Mouse (Mus musculus): Measurements from ENCODE around the gene Gas7.

Gene Gas7

DNA sequence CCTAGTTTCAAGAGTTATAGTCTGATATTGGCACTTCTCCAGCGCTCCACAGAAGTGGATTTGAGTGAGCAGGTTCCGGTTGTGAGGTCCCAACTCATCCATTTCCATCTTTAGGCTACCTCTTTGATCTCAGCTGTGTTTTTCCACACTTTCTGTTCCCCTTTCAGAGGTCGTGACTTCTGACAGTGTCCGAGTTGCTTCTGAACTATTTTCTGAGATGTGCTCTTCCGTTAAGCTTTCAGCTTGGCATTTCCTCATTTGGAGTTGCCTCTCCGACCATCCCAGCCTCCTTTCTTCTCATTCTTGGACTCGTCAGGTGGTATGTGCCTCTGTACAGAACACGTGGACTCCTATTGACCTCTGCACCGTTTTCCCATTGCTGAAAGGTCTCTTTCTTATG lies 123.9 kb downstream of the Gas7 start:
- no peak for DNase-seq

DNA sequence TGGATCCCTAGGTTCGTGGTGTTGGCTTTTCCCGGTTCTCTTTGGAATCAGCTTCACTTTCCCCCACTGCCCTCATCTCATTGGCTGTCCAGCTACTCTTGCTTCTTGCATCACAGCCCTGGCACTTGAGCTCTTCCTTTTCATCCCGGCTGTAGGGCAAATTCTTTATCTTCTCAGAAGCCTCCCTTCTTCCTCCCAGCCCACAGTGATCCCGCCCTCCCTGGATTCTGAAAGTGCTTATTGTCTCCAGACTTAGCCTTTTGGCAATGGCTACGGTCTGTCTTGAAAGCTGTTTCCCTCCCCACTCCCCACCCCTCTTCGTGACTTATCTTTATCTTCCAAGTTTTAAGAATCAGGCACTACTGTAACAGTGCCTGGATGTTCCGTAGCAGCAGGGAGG lies 126.3 kb downstream of the Gas7 start:
- DNase-seq, result no peak

DNA sequence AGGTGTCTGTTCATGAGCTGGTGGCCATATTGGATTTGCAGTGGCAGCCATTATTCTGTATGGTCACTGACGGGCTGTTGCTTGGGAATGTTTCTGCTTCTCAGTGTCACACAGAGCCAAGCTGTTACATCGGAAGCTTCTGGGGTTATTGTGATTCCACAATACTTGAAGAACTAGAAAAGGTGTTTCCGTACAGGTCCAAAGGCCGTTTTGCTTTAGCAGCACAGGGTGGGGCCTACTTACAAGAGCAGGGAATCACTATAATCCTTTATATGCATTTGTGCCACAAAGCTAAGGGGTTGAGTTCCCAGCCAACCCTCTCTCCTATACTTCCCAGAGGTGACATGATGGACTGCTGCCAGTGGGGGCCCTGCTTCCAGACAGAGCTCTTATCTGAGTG lies 127.3 kb downstream of the Gas7 start:
- no peak for DNase-seq

DNA sequence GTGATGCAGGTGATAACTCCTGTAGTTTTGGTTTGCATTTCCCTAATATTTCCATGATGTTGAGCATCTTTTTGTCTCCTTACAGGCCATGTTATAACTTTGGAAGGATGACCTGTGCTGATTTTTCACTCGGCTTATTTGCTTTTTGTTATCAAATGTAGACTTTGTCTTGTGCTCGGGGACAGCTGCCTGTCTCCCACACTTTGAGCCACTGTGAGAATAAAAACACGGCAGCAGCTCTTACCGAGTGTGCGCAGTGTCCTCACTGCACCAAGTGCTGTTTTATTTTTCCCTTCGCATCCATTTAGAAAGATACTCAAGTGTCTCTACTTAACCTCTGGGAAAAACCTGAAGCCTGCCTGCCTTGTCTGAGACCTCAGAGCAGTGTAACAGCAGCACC lies 129.8 kb downstream of the Gas7 start:
- no peak for DNase-seq

DNA sequence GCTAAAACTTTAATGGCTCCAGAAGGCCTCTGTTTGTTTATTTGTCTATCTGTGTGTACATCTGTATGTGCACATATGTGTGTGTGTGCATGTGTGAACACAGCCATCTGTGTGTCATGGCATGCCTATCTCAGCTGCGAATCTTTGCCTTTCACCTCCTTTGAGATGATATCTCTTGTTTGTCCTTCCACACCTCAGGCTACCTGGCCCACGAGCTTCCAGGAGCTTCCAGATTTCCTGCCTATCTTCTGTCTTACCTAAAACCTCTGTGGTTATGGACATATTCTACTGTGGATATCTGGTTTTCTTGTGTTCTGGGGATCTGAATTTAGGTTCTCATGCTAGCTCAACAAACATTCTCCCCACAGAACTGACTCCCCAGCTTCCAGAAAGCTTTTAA lies 130.4 kb downstream of the Gas7 start:
- no peak for DNase-seq

DNA sequence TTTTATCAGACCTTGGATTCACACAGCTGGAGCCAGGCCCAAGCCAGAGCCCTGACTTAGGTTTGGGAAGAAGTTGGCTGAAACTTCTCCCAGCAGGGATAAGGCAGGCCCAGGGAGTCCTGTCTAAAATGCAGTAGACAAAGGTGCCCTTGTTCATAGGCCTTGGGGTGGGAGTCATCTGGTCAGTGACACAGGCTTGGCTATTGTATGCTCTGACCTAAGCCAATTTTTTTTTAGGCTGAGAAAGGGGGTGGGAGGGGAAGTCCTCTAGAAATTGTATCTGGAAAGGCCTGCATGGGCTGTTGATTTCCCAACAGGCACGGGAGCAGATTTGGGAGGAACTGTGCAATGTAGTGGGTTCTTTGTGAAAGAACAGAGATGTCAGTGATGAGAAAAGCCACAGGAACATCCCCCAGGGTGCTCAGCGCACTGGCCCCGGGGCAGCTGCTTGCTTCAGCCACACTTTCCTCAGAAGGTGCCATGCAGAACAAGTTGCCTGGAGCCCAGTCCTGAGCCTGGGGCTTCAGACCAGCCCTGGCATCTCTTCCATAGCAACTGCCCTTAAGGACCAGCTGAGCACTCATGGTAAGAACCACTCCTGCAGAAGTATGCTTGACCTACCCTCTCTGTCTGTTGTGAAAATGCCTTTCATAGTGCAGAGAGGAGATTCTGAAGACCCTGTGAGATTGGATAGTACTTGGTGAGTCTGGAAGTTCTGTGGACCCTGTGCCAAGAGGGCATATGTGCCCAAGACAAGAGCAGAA lies 131.2 kb downstream of the Gas7 start:
- DNase-seq, result no peak

DNA sequence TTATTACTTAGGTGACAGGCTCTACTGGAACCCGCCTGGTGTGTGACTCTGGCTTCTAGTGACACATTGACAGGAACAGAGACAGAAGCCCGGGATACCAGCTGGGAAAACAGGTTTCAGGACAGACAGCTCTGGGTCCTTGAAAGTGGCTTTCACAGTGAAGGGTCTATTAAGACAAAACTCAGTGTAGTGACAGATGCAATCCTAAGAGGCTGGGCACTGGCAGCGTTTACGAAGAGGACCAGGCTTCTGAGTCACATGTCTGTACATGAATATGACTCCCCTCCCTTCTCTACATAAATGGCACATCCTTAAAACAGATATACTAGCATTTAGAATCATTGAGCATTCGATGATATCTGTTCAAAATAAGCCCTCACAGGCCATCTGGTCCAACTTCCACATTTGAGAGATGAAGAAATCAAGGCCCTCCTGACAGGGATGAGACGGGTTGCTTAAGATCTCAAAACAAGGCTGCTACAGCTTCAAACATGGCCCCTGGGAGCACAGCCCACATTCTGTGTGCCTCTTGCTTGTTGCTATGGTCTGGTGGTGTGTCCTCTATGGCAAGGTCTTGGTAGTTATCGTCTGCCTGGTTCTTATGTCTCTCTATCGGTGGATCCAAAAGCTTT lies 133.1 kb downstream of the Gas7 start:
- DNase-seq, result no peak

DNA sequence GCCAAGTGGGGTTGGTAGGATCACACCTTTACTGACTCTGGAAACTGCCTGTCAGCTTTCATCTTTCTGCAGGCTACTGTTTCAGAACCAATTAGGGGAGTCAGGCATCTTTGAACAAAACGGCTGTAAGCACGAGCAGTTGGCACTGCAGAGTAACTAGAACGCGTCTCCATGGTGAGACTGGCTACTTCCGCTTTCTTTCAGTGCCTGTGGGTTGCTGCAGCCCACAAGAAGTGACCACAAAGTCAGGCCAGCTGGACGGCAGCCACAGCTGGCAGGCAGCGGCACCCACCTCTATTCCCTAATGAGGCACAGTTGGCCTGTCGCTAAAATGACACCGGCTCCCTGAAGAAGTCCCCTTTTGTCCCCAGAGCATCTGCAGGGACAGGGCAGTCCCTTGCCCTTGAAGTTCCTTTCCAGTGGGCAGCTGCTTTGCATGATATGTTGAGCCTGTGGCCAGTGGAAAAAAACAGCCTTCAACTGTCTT lies 133.6 kb downstream of the Gas7 start:
- DNase-seq, result no peak

DNA sequence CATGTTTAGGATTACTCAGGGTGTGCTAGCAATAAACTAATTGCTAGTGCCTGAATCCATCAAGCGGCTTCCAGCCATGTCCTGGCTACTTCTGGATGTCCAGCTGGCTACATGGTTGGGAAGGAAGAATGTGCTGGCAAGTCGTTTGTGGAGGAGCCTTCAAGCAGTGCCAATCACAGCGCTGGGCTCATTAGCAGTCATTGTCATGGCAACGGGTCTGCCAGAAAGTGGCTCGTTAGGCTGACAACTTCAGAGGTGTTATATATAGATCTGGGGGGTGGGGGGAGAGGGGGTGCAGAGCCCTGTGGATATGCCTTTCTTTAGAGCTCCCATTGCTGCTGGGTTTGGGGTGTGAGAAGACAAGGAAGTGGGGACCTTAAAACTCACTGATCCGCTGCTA lies 141.0 kb downstream of the Gas7 start:
- no peak for DNase-seq

DNA sequence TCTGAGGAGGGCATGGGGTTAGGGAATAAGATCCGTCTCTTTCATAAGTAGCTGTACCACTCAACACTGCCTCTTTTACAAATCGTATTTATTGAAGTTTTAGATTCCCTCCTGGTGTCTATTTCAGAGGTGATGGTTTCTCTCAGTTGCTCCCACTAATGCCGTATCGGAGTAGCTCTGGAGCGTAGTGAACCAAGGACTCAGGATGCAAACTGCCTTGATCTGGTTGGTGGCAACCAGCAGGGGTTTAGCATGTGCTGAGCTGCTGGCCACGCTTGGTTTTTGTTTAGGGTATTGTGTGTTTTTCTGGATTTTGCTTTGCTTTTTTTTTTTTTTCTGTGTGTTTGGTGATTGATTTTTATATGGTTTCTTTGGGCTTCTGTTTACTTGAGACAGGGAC lies 141.6 kb downstream of the Gas7 start:
- no peak for DNase-seq

DNA sequence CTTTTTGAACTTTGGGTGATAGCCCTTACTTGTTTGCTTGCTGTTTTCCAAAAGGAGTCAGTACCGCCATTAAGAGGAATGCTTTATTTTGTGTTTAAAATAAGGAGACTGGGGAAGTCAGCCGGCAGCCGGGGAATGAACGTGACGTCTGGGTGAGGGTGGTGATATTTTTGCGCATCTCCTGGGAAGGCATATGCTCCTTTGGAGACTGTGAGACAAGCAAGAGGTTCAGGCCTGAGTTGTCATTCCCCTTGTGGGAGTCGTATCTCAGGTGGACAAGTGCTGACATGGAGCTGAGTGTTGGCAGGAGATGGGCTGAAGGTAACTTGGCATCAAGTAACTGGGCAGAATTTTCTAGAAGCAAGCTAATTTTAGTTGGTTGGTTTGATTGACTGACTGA lies 142.2 kb downstream of the Gas7 start:
- DNase-seq, result no peak

DNA sequence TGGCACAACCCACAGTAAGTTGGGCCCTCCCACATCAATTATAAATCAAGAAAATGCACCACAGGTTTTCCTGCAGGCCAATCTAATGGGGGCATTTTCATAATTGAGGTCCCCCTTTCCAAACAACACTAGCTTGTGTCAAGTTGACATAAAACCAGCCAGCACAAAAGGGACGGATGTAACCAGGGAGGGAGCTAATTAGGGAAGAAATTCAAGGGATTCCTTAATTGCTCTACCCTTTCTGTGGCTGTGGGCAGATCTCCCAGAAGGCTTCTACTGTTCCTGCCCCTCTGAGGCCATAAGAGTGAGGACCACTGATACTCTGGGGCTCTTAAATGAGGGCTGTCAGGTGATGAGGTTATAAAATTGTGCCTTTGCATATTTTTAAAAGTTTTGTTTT lies 143.9 kb downstream of the Gas7 start:
- no peak for DNase-seq

DNA sequence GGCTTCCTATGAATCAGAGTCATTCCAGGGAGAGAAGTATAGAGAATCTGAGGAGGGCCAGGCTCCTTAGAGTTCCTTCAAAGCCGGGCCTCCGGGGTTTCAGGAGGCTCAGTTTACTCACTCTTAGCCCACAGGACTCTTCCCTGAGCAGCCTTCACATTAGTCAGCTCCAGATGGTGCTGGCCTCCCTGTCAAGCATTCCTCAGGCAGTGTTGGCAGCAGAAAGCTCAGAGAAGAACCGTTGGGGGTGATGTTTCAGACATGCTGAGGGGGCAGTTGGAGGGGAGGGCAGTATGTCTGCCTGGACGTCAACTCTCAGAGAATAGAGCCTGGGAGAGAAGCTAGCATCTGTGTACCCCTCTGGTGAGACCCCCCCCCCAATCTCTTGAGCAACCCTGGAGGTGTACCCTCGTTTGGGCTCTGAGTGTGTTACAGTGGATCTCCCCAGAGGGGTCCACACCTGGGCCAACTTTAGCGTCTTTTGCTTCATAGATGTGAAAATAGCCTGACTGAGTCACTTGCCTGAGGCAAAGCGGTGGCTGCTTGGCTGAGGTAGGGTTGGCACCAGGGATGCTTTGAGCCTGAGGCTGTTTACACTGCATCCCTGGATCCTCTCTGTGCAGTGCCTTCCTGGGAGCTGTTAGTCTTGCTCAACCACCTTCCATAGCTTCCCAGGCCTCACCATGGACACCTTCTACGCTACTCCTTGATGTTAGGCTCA lies 145.6 kb downstream of the Gas7 start:
- DNase-seq, result no peak

DNA sequence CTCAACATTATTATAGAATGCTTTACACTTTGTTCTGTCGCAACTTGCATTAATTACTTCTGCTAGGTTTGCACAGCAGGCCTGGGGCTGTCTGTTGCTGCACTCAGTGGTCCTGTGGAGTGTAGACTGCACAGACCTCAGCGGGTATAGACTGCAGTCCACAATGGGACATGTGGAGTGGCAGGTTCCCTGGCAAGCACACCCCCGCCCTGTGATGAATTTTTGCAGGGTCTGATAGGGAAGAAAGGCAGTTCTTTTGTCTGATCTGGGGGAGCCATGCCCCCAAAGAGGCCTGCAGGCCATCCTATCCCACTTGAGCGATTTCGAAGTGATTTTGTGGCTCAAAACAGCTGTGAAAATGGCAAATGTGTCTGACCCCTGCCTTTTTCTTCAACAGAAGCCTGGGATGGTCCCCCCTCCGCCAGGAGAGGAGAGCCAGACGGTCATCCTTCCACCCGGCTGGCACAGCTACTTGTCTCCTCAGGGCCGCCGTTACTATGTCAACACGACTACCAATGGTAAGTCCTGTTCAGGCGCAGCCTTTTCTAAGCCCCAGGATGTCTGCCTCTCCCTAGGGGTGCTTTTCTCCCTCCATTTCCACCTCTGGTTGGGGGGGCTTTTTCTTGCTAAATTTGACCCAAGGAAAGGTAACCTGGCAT lies 147.6 kb downstream of the Gas7 start:
- DNase-seq, result no peak

DNA sequence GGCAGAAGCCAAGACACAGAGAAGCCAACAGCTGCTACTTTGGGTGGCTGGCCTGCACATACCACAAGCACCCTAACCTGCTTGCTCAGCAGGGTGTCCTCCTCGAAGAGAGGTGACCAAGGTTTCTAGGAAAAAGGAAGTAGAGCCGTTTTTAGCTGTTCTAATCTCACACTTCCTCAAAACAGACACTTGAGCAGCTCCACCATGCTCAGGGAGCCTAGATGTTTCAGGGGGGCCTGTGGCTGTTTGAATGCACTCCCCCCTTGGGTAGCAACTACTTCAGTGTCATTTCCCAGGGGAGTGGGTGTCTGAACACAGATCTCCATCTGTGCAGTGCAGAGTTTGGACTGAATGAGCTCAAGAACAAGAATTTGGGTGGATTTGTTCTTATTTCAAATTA lies 149.2 kb downstream of the Gas7 start:
- DNase-seq, result no peak

DNA sequence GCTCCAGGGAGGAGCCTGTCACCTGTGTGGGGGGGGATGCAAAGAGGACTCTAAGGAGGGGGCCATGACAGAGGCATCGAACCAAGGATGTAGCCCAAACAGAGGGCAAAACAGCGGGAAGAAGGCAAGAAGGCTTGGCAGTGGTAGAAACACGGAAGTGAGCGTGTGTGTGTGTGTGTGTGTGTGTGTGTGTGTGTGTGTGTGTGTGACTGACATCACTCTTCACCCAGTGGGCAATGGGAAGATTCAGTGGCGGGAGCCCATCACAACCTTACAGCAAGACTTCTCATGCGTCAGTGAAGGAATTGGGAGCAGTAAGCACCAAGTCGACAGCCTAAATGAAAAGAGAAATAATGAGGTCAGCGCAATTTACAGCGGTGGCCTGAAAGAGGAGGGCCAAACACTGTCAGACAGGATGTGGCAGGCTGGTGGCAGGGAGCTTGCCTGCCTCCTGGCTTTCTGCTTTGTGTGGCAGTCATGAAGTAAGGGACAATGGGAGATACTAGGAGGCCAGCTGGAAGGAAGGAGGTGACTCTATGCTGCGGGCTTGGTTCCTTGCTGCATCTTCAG lies 153.0 kb downstream of the Gas7 start:
- DNase-seq, result no peak

DNA sequence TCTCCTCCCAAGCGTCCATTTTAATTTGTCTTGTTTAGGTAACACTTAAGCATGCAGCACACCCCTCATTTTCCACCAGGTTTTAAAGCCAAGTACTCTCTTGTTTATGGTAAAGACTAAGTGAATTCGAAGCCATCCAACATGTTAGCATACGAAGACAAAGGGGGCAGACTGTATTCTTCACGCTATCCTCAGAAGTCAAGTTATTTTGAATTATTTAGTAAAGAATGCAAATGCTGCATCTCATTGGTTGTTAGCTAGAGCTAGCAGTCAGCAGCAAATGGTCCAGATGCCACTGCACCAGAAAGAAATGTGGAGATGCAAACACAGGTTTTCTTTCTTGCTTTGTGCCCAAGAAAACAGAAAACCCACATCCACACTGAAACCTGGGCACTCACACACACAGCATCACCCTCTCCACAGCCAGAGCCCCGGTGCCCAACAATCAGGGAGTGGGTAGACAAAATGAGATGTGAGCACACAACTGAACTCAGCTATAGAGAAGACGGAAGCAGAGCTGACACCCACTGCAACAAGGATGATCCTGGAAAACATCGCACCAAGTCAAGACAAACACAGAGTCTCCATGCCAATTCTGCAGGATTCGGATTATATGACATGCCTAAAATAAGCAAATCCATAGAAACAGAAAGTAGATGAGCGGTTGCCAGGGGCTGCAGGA lies 157.1 kb downstream of the Gas7 start:
- no peak for DNase-seq

DNA sequence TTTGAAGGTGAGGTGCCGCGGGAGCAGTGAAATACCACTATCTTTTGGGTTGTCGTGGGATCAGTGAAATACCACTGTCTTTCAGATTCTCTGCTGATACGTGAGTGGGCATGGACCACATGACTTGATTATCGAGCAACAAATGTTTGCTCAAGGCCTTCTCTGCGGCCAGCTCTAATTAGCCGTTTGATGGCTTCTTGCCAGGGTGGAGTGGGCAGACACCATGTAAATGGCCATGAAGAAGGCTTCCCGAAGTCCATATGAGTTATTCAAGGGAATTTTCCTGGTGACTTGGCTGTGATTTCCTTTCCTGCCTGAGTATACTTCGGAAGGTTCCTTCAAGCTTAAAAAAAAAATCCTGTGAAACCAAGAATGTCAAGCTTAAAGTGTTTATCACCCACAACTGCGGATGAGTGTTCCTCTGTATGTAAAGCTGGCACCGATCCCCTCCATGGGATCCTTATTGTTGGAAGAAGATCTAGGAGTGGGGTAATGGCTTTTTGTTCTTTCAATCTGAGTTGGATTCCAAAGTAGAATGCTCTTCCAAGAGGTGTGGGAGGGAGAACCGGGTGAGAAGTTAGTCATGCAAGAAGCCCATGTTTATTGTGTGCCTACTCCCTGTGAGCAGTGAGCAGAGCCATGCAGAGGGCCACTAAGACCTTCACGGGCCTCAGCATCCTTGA lies 161.5 kb downstream of the Gas7 start:
- no peak for DNase-seq

DNA sequence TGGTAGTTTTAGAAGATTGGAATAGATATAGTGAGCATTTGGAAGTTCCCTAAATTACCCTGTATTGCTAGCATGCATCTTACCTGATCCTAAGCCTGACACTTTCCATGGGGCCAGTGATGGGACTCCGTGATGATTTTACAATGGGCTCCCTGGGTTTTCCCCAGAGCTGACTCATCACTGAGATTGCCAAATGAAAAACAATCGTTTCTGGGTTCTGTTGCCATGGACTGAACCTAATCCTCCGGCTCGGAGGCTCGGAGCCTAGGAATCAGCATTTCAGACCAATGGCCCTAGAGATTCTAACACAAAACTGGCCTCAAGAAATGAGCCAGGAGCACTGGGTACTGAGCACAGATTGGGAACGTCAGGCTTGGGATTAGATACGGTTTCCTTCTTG lies 167.1 kb downstream of the Gas7 start:
- no peak for DNase-seq

DNA sequence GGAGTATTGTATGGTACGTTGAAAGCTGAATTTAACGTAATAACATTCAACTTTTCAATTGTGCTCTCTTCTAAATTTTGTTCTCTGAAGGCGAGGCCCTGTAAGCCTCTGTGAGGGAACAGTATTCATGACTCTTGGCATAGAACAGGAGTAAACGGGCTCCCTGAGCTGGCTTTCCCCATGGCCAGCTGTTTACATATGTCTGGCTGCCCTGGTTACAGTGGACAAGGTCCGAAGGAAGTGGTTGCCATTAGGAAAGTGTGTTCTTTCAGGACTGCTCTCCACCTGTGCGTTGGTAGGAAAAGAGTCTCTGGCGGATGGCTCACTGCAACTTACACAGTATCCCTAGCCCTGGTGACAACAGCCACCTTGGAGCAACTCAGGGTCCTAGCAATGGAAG lies 171.9 kb downstream of the Gas7 start:
- DNase-seq, result no peak

DNA sequence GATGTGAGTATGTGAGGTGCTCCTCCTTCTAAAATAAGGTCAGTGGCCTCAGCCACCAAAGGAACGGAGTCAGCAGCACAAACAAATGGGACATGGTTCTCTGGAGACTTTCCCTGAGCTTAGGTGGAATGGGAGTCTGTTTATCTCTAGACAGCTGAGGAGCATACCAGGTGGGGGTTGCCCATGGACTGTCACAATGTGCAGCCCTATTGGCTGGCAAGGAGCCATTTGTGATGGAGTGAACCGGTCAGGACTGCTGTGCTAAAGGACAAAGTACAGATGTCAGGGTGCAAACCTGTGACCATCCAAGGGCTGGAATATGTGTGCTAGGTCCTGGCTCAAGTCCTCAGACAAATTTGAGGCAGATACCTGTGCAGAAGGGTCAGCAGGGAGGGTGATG lies 173.3 kb downstream of the Gas7 start:
- DNase-seq, result no peak

DNA sequence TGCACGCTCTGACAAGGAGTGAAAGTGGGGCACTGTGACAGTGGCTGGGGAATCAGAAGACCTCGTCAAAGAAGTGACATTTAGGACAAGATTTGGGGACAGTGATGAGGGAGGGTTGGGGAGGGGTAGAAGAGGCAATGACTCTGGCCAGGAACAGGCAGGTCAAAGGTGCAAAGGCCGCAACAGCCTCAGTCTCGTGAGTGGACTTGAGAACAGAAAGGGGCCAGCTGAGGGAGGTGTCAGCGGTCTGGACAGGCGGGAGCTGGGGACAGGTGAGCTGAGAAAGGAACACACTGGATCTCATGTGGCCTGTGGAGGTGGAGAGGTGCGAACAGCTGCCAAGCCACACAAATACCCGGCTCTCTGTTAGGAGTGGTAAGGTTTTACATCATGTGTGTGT lies 177.7 kb downstream of the Gas7 start:
- DNase-seq, result no peak
